Mouse (Mus musculus): Measurements from ENCODE around the gene Tmem121. TPM values are rescaled to one million over a fixed set of nuclear protein-coding genes. Genes with fewer than 3 reads are reported as not detected.

Gene Tmem121
- polyA plus RNA-seq, 1 experiment from 2014 or later = 15.7 TPM

DNA sequence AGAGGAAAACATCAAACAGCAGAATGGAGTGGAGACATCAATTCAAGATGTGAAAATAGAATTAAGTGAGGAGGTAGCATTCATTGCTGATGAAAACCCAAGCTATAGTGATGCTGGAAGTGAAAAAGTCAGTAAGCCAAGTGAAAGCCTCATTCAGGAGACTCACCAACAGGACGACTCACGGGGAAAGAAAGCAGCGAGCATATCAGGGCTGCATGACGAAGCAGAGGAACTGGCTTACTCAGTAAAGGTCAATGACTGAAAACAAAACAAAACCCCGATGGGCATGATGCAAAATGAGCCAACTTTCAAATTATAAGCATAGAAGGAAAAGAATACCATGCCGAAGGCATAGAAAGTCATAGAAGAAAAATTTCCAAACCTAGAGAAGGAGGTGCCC lies 22.0 kb downstream of the Tmem121 start:
- Histone ChIP-seq H3K4me1 (no peaks in the 10 kb centered on the region), H3K4me3 (no peak overlapping the region), H3K27ac (no peak overlapping the region), H3K27me3 (ENCODE audit: low read depth, poor library complexity, severe bottlenecking) (no peaks in the 10 kb centered on the region), H3K9me3 (replicated peaks) (no peaks in the 10 kb centered on the region), H3K36me3 (no peaks in the 10 kb centered on the region)
- WGBS = 82% methylated on average over 6 of the region's 6 CpGs
- no peak for DNase-seq (ENCODE audit: low spot score)

DNA sequence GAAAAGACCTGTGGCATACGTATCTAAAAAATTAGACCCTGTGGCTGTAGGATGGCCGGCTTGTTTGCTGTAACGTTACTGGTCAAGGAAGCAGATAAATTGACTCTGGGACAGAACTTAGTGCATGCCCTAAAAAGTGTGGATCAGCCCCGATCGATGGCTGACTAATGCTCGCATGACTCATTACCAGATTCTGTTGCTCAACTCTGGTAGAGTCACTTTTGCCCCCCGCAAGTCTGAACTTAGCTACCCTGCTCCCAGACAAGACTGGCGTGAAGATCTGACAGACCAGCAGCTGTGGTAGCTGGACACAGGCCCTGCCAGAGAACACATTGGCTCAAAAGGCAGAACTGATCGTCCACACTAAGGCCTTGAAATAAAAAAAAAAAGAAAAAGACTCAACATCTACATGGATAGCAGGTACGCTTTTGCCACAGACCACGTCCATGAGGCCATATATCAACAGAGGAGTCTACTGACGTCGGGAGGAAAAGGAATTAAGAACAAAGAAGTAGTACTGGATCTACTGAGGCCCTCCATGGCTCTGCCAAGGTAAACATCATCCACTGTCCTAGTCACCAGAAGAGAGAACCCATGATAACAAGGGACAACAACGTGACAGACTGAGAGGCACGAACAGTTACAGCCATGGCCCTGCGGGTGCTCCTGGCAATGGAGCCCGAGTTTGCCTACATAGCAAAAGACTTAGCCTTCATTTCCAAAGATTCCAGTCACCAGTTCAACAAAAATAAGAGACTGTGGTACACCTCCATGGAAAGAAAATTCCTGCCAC lies 25.1 kb downstream of the Tmem121 start:
- Histone ChIP-seq H3K27me3 (ENCODE audit: low read depth, poor library complexity, severe bottlenecking) (no peaks in the 10 kb centered on the region), H3K27ac (no peak overlapping the region), H3K4me1 (no peaks in the 10 kb centered on the region), H3K9me3 (replicated peaks) (no peaks in the 10 kb centered on the region), H3K4me3 (no peak overlapping the region), H3K36me3 (no peaks in the 10 kb centered on the region)
- no peak for DNase-seq (ENCODE audit: low spot score)
- WGBS = 88% methylated on average over 17 of the region's 17 CpGs

GRCm38 (mm10) chr12:113211772-113212171 lies 26.0 kb downstream of the Tmem121 start:
- Histone ChIP-seq H3K4me1 (no peaks in the 10 kb centered on the region), H3K27me3 (ENCODE audit: low read depth, poor library complexity, severe bottlenecking) (no peaks in the 10 kb centered on the region), H3K9me3 (replicated peaks) (no peaks in the 10 kb centered on the region), H3K27ac (no peak overlapping the region), H3K4me3 (no peak overlapping the region), H3K36me3 (no peaks in the 10 kb centered on the region)
- 90% methylated on average over 5 of the region's 5 CpGs for WGBS
- no peak for DNase-seq (ENCODE audit: low spot score)

DNA sequence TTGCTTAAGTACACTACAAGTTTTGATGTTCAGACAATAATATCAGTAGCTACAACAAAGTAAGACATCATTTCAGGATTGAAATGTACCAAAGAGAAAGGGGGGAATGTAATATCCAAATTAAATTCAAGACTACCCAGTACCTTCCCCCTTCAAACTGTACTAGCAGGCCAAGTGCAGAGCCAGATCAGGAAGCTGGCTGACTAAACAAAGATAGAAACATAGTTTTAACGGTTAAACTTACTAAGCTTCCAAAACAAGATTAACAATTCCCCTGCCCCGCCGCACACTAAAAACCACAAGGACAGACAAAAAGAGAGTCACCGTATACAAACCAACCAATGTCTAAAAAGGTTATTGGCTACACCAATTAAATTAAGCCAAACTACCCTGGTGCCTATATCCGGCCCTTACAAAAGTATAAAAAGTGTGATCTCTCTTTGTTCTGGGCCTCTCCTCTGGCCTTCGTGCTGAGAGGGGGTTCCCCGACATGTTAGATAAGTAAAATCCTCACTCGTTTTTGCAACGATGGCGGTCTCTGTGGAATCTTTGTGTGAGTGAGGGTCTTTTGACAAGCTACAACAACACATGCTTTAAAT lies 26.7 kb downstream of the Tmem121 start:
- WGBS = 94% methylated on average over 10 of the region's 10 CpGs
- no peaks in the 10 kb centered on the region for H3K27me3 ChIP-seq (ENCODE audit: low read depth, poor library complexity, severe bottlenecking)
- H3K9me3 ChIP-seq (replicated peaks) = no peaks in the 10 kb centered on the region
- no peak overlapping the region for H3K4me3 ChIP-seq
- no peaks in the 10 kb centered on the region for H3K4me1 ChIP-seq
- H3K27ac ChIP-seq = no peak overlapping the region
- no peak for DNase-seq (ENCODE audit: low spot score)
- no peaks in the 10 kb centered on the region for H3K36me3 ChIP-seq

DNA sequence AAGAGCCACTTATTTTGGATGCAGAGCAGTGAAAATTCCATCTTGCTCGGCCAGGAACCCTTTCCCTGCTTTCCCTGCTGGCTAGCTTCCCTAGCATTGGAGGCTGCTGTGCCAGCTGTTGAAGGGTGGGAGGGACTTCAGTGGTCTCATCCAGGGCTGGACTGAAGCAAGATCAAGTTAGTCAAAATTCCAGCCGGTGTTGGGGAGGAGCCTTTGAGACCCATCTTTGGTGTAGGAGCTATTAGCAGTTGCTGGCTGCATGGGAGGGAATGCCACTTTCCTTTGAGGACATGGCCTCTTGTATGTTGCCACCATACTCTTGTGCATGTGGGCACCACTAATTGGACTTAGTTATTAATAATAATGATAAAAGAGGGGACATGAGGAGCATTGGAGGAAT lies 27.5 kb downstream of the Tmem121 start:
- Histone ChIP-seq H3K27ac (no peak overlapping the region), H3K4me1 (no peaks in the 10 kb centered on the region), H3K9me3 (replicated peaks) (no peaks in the 10 kb centered on the region), H3K4me3 (no peak overlapping the region), H3K27me3 (ENCODE audit: low read depth, poor library complexity, severe bottlenecking) (no peaks in the 10 kb centered on the region), H3K36me3 (no peaks in the 10 kb centered on the region)
- 75% methylated on average over 2 of the region's 2 CpGs for WGBS
- DNase-seq (ENCODE audit: low spot score) = no peak

DNA sequence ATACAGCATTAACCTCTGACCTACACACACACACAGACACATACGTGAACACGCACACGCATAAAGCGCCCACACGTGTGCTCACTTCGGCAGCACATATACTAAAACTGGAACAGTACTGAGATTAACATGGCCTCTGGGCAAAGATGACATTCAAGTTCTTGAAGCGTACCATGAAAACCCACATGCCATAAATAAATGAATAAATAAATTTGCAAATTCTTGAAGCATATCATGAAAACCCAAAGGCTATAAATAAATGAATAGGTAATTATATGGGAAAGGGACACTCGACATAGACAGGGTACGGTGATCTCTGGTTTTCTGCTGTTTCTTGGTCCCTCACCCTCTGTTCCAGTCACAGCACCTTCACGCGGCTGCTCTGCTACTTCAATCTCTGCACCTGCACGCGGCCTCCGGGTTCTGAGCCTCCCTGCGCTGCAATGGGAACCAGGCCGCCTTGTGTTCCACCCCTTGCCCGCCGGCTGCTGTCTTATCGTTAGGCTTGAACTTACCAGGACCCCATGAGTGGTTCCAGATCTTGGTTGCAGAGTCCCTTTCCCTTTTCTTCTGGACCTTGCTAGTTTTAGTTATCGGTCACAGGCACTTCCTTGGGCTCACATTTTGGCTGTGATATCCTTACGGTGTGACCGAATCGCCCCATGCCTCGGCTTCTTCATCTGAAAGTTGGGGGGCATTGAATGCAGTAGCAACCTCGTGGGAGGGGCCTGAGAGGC lies 28.5 kb downstream of the Tmem121 start:
- Histone ChIP-seq H3K4me1 (no peaks in the 10 kb centered on the region), H3K27me3 (ENCODE audit: low read depth, poor library complexity, severe bottlenecking) (no peaks in the 10 kb centered on the region), H3K4me3 (no peak overlapping the region), H3K9me3 (replicated peaks) (no peaks in the 10 kb centered on the region), H3K36me3 (no peaks in the 10 kb centered on the region), H3K27ac (no peak overlapping the region)
- no peak for DNase-seq (ENCODE audit: low spot score)
- 83% methylated on average over 25 of the region's 25 CpGs for WGBS

- H3K27ac ChIP-seq = no peak overlapping the region
- no peak overlapping the region for H3K4me3 ChIP-seq
- H3K27me3 ChIP-seq (ENCODE audit: low read depth, poor library complexity, severe bottlenecking) = no peaks in the 10 kb centered on the region
- no peaks in the 10 kb centered on the region for H3K36me3 ChIP-seq
- H3K4me1 ChIP-seq = no peaks in the 10 kb centered on the region
- 87% methylated on average over 16 of the region's 16 CpGs for WGBS
- H3K9me3 ChIP-seq (replicated peaks) = no peaks in the 10 kb centered on the region
- DNase-seq (ENCODE audit: low spot score) = no peak
Observed at GRCm38 (mm10) chr12:113214972-113215666, 29.4 kb downstream of the Tmem121 start.

DNA sequence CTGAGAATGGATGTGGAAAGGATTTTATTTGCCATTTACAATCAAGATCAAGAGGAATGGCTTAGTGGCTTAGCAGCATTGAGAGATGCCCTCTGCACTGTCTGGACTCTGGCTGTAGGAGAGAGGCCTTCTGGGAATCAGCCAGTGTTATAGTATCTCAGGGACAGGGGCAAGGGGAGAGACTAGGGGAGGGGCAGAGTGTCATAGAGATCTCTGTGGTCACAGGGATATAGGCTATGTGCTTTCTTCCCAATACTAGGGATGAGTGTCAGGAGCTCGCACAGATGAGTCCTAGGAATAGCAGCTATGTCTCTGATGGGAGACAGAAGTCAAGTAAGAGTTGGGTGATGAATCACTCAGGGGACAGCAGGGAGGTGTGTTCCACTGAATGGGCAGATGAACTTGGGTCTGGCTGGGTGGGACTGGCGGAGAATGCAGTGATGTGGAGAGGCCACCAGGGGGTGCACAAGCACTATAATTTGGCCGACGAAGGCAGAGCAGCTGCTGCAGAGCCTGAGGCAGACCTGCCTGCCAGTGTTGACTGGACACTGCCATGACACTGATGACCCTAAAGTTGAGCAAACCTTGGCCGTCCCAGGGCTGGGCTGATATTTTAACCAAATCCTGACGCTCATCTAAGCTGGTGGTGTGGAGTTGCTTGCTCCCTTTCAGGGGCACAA lies 30.1 kb downstream of the Tmem121 start:
- Histone ChIP-seq H3K9me3 (replicated peaks) (no peaks in the 10 kb centered on the region), H3K36me3 (no peaks in the 10 kb centered on the region), H3K4me3 (no peak overlapping the region), H3K27ac (no peak overlapping the region), H3K27me3 (ENCODE audit: low read depth, poor library complexity, severe bottlenecking) (no peaks in the 10 kb centered on the region), H3K4me1 (no peaks in the 10 kb centered on the region)
- peak; percentile 77 for DNase-seq (ENCODE audit: low spot score)
- 13% methylated on average over 6 of the region's 6 CpGs for whole genome bisulfite sequencing

DNA sequence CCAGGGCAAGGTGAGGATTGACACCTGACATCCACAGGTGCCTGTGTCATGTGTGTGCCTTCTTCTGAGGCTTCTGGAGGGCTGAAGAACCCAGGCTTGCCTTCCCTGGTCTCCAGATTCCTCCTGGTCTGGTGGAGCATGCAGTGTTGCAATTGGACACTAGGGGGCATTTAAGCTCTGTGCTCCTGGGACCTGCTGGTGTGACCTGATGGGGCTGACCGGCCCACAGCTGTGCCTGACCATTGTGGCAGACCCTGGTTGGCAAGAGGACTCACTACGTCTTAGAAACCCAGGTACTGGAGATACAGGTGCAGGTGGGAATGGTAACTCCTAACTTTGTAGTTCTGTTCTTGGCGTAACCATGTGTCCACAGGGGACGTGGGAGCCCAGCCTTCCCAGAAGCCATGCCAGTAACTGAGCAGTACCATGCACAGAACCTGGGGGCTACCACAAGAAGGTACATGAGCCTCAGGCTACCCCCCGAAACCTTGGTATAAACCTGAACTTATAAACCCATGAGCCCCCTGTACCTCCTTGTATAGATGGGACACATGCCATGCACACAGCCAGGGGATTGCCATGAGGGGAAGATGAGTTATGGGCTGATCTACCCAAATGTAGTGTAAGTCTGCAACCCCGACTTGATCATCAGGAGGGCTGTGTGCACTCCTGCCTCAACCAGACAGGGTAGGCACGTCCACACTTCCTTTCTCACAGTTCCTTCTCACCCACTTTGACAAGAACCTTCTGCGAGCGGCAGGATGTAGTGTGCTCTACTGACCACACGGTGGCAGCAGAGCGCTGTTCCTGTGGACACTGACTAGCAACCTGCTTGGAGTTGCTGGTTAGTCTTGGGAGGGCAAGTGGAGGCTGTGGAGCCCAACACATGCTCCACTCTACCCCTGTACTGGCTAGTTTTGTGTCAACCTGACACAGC lies 31.8 kb downstream of the Tmem121 start:
- Histone ChIP-seq H3K4me3 (no peak overlapping the region), H3K9me3 (replicated peaks) (no peaks in the 10 kb centered on the region), H3K36me3 (no peaks in the 10 kb centered on the region), H3K27me3 (ENCODE audit: low read depth, poor library complexity, severe bottlenecking) (no peaks in the 10 kb centered on the region), H3K27ac (no peak overlapping the region), H3K4me1 (no peaks in the 10 kb centered on the region)
- DNase-seq (ENCODE audit: low spot score) = peak; percentile 84
- WGBS = 30% methylated on average over 11 of the region's 11 CpGs

DNA sequence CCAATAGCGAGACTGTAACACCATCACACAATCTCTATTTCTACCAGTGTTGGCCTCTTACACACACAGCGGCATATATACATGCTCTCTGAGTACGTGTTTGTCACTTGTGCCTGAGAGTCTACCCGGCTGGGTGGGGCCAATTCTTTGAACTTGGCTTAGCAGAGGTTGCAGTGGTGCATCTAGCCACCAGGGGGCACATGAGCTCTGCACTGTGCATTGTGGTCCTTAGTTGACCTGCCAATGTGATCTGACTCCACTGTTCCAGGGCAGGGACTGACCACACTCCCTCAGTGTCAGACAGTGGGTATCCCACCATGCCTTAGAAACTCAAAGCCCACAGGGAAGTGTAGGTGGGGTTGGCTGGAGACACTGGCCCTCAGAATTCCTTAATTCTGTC lies 34.1 kb downstream of the Tmem121 start:
- Histone ChIP-seq H3K36me3 (no peaks in the 10 kb centered on the region), H3K27me3 (ENCODE audit: low read depth, poor library complexity, severe bottlenecking) (no peaks in the 10 kb centered on the region), H3K4me3 (no peak overlapping the region), H3K4me1 (no peaks in the 10 kb centered on the region), H3K27ac (no peak overlapping the region), H3K9me3 (replicated peaks) (no peaks in the 10 kb centered on the region)
- peak; percentile 61 for DNase-seq (ENCODE audit: low spot score)
- WGBS = 52% methylated on average over 4 of the region's 4 CpGs

- DNase-seq (ENCODE audit: low spot score) = peak; percentile 47
- WGBS = 47% methylated on average over 4 of the region's 4 CpGs
- Histone ChIP-seq H3K9me3 (replicated peaks) (no peaks in the 10 kb centered on the region), H3K4me3 (no peak overlapping the region), H3K27ac (no peak overlapping the region), H3K36me3 (no peaks in the 10 kb centered on the region), H3K27me3 (ENCODE audit: low read depth, poor library complexity, severe bottlenecking) (no peaks in the 10 kb centered on the region), H3K4me1 (no peaks in the 10 kb centered on the region)
Observed at GRCm38 (mm10) chr12:113220447-113220846, 34.7 kb downstream of the Tmem121 start.

All from limb, embryonic 10.5 days (tissue).